Mouse (Mus musculus): ENCODE measurements around the gene Prss8.

Prss8 gene

DNA sequence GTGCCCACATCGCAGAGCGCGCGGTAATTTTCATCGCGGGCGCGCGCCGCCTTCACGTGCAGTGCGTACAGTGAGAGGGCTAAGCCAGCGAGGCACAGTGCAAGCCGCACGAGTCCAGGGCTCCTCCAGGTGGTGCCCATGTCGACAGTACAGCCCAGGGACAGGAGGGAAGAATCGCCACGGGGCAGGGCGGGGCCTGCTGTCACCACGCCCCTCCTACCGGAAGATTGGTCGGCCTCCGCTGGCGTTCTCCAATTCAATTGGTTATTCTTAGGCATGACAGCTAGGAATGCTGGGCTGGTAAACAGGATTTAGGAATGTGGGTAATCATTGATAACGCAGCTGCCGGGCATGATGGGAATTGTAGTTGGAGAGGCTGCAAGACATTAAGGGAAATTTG, 34.5 kb downstream of the Prss8 start, which contains the start of the genes Gm21974 and Vkorc1:
Gm21974 (minus strand) TSS at position 13 of the 400 bp plus-strand sequence.
Vkorc1 (minus strand) TSS at position 176 of the 400 bp plus-strand sequence.
- DNase-seq (ENCODE audit: low spot score), result peak; percentile 98

- DNase-seq (ENCODE audit: low spot score), result peak; percentile 24
These were observed 35.4 kb downstream of the Prss8 start for GRCm38 (mm10) chr7:127894480-127894879.

- peak; percentile 31 for DNase-seq (ENCODE audit: low spot score)
These were observed 39.1 kb downstream of the Prss8 start, which contains the start of gene Prss53 for GRCm38 (mm10) chr7:127890798-127891197. Prss53 (minus strand) TSS chr7:127890970.

- DNase-seq (ENCODE audit: low spot score), result no peak
These were observed 41.1 kb downstream of the Prss8 start for GRCm38 (mm10) chr7:127888821-127889220.

- DNase-seq (ENCODE audit: low spot score), result no peak
These were observed 42.1 kb downstream of the Prss8 start for GRCm38 (mm10) chr7:127887781-127888180.

DNA sequence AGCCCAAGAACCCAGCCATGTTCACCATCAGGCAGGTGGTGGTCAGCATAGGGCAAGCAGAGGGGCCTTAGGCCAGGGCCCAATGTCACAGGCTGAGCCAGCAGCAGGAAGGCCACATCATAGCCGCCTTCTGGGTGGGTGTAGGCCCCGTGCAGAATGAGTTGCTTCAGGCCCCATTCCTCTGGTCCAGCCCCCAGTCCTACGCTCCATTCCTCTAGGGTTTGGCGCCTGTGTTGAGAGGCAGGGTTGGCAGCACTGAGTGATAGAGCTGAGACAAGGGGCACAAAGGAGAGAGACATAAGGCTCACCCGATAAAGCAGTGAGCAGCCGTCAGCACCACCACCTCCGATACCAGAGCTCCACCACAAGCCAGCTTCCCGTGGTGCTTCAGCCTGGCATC, 42.7 kb downstream of the Prss8 start:
- DNase-seq (ENCODE audit: low spot score), result no peak

DNA sequence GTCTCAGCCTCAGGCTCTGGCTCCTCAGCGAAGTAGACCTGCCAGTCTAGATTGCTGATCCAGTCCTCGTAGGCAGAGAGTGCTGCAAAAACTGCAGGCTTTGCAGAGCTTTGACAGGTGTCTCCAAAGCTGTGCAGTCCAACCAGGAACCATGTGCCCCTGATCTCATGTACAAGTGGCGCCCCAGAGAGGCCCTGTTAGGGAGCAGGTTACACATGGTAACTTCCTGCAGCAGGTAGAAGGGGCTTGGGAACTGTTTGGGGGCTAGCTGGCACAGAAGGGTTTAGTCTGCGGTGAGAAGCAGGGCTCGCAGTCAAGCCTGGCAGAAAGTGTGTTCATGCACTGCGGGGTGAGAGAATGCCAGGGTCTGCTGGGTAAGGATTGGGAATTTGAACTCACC, 43.4 kb downstream of the Prss8 start:
- no peak for DNase-seq (ENCODE audit: low spot score)

- peak; percentile 63 for DNase-seq (ENCODE audit: low spot score)
These were observed 44.0 kb downstream of the Prss8 start for GRCm38 (mm10) chr7:127885951-127886350.

- DNase-seq (ENCODE audit: low spot score), result no peak
These were observed 49.5 kb downstream of the Prss8 start for GRCm38 (mm10) chr7:127880431-127880830.

DNA sequence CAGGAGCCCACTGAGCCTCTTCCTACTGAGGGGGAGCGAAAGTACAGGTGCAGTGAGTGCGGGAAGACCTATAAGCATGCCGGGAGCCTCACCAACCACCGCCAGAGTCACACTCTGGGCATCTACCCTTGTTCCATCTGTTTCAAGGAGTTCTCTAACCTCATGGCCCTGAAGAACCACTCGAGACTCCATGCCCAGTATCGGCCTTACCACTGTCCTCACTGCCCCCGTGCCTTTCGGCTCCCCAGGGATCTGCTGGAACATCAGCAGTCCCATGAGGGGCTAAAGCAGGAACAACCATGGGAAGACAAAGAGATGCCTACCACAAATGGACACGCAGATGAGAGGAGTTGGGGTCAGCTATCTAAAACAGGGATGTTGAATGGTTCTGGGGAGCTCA, 50.6 kb downstream of the Prss8 start:
- no peak for DNase-seq (ENCODE audit: low spot score)

DNA sequence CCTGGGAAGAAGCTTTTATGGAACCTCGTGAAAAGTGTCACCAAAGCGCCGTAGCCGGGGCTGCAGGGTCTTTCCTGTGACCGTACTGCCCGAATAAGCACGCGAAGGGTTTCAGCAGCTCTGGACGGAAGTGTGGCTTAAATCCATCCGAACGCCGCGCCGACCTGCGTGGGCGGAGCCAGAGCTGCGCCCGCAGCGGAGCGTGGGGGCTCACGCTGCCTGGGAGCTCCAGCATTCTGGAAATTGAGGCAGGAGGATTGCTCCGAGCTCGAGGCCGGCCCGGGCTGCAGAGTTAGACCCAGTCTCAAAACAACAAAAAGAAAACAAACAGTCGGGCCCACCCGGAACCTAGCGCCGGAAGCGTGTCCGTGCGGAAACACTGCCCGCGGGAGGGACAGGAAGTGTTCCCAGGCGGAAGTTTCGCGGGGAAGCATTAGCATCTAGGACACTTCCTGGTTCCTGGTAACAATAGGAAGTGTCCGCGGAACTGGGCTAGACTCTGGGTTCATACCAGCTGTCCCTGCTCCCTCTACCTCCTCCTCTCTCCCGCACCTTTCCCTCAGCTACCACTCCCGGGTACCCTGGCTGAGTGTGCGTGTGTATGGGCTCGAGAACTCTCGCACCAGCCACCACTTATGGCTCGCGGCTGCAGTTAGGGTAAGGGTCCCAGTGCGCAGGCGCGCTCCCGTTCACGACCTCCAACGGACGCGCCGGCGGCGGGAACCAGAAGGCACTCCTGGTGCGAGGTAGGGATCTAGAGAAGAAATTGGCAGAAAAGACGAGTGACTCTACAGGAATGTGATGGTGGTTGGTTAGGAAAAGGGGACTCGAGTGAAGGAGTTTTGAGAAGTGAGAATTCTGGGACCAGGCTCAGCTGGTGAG, 53.2 kb downstream of the Prss8 start, which contains the start of gene Zfp668:
Zfp668 (minus strand) TSS at position 362 of the 882 bp plus-strand sequence.
- DNase-seq (ENCODE audit: low spot score), result peak; percentile 92

DNA sequence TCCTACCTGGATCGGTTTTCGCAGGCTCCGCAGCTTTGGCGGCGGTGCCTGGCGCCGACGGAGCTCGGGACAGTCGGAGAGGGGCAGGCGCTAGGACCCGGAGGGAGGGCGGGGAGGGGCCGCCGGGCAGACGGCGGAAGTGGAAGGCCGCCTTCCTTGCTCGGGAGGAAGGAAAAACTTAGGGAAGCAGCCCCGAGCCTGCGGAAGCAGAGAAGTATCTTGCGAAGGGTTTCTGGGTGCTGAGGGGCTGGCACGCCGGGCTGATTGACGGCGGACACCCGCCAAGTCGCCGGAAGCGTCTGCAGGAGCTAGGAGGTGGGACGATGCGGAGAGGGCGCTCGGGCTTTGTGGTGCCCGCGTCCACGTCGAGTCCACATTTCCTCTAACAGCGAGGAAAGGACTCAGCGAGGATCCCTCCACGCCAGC, 53.9 kb downstream of the Prss8 start, which contains the start of gene Zfp646:
Zfp646 (plus strand) TSS at position 181 of the 426 bp plus-strand sequence.
- peak; percentile 71 for DNase-seq (ENCODE audit: low spot score)

Data from lung, postnatal 25 days (tissue).